Mouse (Mus musculus) c-Kit-positive CD71-positive TER-119-negative erythroid progenitor cells, embryonic 14.5 days (primary cell): Measurements from ENCODE around the gene Kcnk5.

Experiments used
- DNase-seq: peaks from one replicate; pipeline ENCODE4 v3.0.0-alpha.2; 2013; ENCODE audit warnings: low read depth

Gene Kcnk5

GRCm38 (mm10) chr14:20165413-20165812 lies 16.2 kb downstream of the Kcnk5 start:
- DNase-seq, result no peak

GRCm38 (mm10) chr14:20164438-20164837 lies 17.2 kb downstream of the Kcnk5 start:
- DNase-seq, result no peak

GRCm38 (mm10) chr14:20162686-20163085 lies 18.9 kb downstream of the Kcnk5 start:
- no peak for DNase-seq

DNA sequence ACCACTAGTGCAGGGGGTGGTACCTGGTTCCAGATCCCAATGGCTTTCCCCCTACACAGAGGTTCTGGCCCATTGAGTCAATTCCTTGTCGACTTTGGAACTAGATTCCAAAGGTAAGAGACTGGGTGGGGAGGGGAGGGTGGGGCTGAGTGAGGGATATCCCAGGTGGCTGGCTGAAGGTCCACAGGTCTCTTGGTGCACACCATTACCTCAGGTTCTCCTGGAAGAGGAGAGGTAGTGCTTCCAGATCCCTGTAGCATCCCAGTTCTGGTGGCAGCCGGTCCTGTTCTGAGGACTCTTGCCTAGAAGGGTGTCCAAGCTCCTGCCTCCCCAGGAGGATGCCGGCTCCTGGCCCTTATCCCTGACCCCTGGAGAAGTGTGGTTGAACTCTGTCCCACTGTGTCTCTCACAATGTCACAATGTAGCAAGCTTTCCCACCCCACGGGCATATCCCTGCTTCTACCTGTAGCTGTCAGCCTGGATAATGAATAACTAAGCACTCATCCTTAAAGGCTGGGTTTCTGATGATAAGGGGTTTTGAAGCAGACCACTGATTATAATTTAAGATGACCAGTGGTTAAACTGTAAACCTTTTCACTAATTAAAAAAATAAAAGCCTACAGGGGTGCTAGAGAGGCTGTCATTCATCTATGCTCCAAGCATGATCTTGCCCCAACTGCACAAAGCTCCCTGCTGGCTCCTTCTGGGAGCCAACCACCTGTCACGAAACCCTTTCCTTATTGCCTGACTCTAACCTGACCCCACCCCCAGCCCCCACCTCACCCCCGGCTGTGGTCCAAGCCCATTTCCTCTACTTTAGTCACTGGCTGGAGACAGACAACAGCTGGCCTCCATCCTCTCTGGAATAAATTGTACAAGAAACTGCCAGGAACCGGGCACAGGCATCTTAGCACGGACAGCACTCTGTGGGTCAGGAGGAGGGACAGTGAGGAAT lies 22.6 kb downstream of the Kcnk5 start:
- DNase-seq, result no peak

DNA sequence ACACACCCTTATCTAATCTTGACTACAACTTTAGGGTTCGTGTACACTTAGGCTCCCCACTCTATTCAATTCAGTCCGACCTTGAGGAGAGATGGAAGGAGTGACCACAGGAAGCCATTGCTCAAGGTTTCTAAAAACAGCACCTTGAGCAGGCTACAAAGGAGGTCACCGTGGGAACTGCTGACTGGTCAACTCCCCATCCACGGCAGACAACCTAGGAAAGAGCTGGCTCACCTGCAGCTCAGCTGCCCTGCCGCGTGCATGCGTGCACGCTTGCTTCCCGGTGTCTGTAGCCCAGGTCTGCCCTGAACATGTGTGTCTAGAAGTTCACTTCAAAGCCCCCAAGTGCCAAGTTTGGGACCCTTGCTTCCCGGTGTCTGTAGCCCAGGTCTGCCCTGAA lies 24.0 kb downstream of the Kcnk5 start:
- no peak for DNase-seq

GRCm38 (mm10) chr14:20155718-20156117 lies 25.9 kb downstream of the Kcnk5 start:
- DNase-seq, result no peak

DNA sequence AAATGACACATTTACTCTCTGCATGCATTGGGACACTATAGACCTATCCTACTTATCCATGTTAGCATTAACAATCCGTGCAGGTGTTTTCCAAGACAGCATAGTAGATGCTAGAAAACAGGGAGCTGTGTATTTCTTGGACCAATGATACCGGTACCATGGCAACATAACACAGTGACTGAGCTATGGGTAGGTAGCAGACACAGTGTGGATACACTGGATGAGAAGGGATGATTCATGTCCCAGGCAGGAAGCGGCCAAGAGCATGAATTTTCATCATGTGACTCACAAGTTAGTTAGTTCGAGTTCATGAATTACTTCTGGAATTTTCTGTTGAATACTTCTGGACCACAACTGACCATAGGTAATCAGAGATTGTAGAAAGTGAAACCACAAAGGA lies 26.7 kb downstream of the Kcnk5 start:
- DNase-seq, result no peak

DNA sequence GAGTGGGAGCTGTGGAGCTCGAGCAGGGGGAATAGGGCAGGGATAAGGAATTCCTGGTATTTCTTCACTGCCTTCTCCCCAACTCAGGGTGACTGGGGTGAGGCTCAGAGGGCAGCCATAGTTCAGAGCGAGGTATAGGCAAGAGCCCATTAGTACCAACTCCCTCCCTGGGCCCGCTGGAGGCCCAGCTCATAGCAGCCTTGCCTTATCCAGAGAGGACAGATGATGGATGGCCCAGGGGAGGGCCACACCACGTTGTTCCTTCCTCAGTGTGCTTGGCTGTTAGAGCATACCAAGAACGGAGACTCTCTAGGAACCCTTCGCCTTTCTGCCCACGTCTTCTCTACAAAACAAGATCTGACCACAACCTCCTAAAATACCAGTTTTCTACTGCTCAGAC lies 27.4 kb downstream of the Kcnk5 start:
- no peak for DNase-seq

- DNase-seq, result no peak
Observed at GRCm38 (mm10) chr14:20149127-20150080, 32.2 kb downstream of the Kcnk5 start.

DNA sequence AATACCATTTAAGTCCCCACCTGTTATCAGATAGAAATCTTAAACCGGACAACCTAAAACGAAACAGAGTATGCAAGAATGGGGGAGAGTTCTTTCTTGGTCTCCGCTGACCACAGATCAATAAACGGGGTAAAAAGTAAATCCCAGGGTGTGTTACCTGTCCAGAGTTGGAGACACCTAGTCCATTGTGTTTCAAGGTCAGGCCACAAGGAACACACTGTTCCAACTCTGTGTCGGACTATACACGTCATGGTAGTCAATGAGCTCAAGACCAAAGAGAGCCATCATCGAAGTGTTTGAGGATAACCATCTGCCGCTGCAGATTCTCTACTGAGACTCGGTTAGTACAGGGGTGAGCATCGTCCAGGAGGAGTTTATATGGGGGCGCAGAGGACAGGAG lies 33.1 kb downstream of the Kcnk5 start:
- DNase-seq, result no peak

DNA sequence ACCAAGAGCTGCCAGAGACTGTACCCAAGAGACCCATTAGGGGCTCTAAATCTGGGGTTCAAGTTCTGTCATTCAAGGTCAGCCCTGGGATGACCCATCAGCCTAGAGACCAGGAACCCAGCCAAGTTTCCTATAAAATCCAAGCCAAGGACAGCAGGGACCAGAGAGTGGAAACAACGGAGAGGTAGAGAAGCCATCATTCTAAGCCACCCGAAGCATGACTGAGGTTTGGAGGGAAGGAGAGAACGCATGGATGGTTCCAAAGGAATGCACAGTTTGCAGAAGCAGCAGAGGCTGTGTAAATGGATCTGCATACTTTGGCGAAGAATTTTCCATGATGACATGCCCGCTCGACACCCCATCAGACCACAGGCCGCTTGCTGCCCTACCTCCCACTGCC lies 33.8 kb downstream of the Kcnk5 start:
- DNase-seq, result no peak

DNA sequence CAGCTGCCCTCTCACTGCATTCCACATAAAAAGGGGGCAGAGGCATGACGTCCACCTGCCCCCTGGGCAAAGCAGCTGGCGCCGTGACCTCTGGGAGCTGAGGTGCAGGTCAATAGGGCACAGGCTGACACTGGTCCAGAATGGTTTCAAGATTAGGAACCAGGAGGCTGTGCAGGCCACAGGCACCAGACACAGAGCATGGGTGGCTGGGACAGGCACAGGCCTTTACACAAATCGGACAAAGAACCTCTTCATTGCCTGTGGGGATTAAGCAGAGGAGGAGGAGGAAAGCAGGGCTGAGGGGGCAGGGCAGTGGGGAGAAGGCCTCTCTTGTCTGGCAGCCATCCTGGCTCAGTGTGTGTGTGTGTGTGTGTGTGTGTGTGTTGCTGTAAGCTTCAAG lies 37.5 kb downstream of the Kcnk5 start:
- DNase-seq, result no peak

DNA sequence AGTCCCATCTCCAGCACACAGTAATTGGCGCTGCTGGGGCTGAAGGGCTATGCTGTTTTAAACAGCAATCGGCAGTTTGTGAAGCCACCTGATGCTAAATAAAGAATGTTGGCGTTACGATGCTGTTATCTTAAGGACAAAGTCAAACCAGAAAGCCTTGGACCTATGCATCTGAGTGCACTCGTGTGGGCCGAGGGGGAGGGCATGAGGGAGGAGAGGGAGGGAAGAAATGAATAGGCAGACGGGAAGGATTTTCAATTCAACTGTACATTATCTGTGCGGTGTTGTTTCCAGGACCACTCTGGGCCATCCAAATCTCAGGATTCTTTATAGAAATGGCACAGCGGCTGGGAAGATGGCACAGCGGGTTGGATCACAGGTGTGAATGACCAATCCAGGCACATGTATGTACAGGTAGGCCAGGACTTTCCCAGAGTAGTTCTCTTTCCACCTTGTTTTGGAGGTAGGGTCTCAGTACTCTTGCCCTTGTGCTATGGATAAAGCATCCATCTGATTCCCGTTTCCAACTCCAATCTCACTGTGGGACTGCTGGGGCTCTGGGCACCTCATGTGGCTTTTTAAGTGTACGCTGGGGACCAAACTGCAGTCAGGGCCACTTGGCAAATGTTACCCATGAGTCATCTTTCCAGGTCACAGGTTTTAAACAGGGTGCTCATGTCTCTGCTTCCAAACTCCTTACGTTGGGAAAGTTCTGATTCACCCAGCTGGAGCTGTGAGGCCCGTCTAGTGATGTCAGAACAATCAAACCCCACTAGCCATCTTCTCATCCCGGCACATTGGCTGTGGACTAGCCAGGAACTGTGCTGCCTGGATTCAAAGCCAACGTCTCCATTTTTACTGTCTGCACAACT lies 42.9 kb downstream of the Kcnk5 start, which contains the start of gene Saysd1:
Gene Saysd1, minus strand, starts transcription at position 51 of the 872 bp plus-strand sequence.
- DNase-seq, result no peak

- no peak for DNase-seq
Observed at GRCm38 (mm10) chr14:20134965-20135671, 46.5 kb downstream of the Kcnk5 start.

DNA sequence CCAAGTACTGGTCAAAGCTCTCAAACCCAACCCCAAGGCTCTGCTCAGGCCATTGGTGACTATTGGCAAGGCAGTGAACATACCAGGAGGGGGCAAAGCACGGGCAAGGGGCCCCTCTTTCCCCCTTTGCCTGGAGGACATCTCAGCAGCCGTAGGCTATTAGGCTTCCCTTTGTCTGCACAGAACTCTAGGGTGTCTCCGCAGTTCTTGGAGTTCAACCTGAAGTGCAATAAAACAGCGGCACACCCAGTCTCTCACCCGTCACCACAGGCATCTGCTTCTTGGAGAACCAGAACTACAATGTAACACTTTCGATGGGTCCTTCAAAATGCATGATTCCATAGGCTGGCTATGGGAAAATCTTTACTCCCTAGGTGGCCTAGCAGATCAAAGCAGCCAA lies 53.4 kb downstream of the Kcnk5 start:
- no peak for DNase-seq

- DNase-seq, result no peak
Observed at GRCm38 (mm10) chr14:20127406-20128087, 54.1 kb downstream of the Kcnk5 start.

- DNase-seq, result no peak
Observed at GRCm38 (mm10) chr14:20120868-20121267, 60.7 kb downstream of the Kcnk5 start.

GRCm38 (mm10) chr14:20120012-20120411 lies 61.6 kb downstream of the Kcnk5 start:
- DNase-seq, result no peak

DNA sequence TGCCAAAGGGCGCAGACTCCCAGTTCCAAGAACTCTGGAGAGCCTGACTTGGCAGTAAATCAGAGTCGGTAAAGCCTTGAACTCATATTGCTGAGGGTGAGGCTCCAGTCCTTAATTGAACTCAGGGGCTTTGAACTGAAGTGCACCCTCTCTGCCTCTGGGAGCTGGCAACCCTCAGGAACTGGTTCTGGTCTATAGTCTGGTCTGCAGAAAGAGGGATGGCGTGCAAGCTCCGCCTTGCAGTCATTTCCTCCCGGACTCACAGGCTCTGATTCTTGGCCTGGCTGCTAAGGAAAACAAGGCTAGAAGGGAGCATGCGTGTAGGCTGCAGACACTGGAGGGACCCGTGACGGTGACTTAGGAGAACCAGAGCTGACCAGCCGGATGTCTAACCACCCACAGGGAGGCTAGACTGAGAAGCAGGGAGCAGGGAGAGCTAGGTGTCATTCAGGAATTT lies 65.4 kb downstream of the Kcnk5 start:
- DNase-seq, result no peak

GRCm38 (mm10) chr14:20114951-20115350 lies 66.7 kb downstream of the Kcnk5 start:
- DNase-seq, result no peak
